Mouse (Mus musculus) frontal cortex, adult 2 months (tissue): ENCODE measurements at regions not wholly inside any gene's neighbourhood (a gene's known extent, or its start where the extent isn't known, plus 50 kb on each side); places are given as distances from the start of the nearest gene placed in this dataset.

ENCODE experiments used
- DNase-seq, 2 experiments: peaks; one replicate each; pipeline ENCODE4 v3.0.0; 2022; ENCODE audit warnings: low spot score in 1 of 2; ENCODE audit errors: extremely low spot score in 1 of 2

DNA sequence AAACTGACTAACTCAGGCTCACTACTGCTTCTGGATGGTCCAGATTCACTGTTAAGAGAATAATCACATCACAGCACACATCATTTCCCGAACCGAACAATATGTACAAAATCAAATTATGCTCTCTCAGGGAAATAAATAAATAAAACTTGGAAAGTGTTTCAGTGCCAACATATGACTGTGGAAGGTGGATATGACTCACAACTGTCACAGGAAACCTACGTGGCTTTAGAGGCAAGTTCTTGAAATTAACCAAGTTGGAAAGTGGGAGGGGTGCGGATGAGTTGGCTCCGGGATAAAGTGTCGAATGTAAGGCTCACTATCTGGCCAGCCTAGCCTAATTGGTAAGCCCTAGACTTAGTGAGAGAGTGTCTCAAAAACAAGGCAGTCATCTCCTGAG, 69.1 kb upstream of the Zdhhc17 start:
- DNase-seq = peak in 1 of 2 experiments; percentile 53

DNA sequence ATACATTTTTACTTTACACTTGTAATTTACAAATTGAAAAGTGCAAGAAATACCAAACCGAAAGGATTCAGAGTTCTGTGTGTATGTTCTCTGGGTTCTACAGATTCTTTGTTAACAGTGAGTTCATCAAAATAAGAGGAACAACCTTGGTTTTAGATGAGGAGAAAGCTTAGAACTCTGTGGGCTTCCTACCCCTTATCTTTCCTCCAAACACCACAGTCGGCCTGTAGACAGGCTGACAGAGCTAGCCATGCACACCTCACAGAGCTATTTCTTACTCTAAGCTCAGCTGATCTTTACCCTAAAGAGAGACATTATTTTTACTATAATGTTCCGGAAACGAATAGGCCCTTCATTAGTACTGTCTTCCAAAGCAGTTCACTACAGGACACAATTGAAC, 67.7 kb upstream of the Zdhhc17 start:
- DNase-seq = no peak

DNA sequence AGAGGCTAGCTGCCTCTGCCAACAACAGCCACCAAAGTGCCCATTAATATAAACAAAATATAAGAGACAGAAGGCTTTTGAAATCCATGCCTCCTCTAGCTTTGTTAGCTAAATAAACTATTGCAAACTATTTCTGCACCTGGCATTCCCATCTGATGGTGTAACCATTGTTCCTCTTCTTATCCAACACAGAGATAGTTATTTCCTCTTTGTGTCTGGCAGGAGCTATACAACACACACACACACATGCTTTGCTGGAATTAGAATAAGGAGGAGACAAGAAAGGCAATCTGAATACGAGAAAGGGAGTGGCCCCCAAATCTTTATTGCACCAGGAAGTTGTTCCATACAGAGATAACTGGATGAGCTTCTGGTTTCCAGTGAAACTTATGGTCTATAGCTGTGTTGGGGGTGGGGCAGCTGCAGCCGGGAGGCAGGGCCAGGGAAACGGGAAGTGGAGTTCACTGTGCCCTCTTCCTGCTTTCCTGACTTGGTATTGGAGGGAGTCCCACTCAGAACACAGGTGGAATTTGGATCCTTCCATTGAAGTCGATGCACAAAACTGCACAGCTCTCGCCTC, 64.0 kb upstream of the Zdhhc17 start:
- DNase-seq = no peak

DNA sequence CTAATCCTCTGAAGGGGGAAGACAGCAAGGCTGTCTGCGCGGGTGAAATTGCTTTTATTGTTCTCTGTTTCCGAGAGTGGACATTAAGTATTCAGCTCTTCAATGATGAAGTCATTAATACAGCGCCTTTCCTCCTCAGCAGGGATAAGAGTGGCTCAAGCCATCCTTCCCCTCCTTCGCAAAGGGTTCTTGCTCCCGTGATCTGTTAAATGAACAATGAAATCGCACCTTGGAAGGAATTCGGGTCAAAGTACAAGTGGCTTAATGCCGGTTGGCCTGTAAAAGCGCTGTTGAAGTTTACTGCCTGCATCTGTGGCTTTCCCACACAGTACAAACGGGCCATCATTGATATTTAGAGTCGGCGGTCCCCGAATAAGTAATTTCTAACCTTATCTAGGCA, 63.3 kb upstream of the Zdhhc17 start:
- DNase-seq = no peak

DNA sequence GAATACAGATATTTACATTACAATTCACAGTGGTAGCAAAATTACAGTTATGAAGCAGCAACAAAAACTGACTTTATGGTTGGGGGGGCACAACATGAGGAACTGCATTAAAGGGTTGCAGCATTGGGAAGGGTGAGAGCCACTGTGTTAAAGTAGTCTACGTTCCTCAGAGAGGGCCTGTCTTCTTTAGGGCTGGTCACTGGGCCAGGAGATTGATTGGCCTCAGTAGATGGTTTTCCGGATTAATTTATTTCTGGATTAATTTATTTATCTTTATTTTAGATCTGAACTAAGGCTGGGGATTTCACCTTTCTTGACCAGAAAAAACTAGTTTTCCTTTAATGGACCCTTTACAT, 62.6 kb upstream of the Zdhhc17 start:
- no peak for DNase-seq

DNA sequence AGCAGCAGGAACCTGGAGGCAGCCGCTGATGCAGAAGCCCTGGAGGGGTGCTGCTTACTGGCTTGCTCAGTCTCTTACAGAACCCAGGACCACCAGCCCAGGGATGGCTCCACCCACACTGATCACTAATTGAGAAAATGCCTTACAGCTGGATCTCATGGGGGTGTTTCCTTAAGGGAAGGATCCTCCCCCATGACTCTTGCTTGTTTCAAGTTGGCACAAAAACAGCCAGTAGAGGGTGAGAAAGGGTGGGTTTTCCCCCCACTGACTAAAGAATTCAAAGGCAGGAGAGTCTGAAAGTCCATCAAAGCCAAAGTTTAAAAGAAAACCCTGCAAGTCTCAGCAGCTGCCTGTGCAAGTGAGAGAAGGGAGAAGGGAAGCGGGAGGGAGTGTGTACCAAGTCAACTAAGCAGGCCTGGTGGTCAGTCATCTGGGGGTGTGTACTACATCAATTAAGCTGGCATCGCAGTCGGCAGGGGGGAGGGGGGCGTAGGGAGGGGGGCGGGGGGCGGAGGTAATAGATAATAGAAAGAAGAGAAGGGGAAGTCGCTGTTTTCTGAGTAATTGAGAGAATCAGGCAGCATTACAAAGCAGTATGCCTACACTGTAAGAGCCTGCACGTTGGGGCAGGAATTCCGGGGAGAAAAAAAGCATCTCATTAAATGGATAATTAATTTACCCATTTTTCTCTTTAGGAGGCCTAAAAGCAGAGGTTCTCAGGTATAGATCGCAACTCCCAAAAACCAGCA, 62.0 kb upstream of the Zdhhc17 start:
- DNase-seq = no peak

DNA sequence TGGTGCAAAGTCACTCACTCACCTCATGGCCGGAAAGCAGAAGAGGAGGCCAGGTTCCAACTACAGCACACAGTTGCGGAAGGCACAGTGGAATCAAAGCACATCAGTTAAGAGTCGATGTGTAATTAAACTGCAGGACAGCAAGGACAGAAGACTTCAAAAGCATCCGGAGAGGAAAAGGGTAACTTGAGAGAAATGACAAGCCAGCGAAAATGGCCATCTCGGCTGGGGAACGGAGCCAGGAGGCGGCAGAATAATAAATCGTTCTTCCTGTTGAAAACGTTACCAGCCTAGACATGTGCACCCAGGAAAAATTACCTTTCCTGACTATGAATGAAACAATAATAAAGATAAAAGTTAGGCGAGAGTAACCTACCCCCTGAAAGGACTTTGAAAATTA, 56.2 kb upstream of the Zdhhc17 start:
- DNase-seq = no peak

DNA sequence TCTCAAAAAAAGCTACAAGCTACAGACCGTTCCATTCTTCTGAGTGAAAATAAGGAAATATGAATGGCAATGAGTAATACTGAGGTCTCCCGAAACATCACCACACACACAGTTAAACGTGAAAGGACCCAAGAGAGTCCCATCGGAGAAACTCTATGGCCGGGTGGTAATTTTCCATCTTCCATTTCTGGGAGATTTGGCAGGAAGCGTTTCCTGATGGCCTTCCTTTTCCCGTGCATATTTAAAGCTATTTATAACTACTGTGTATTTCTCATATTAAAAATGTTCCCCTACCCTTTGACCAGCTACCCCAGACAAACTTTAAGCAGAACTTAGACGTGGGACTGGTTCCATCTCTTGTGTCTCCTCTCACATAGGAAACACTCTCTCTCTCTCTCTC, 50.7 kb upstream of the Zdhhc17 start:
- DNase-seq = no peak
